Mouse (Mus musculus) liver, postnatal 0 days (tissue): ENCODE measurements around the gene Usp16. TPM values are rescaled to one million over a fixed set of nuclear protein-coding genes. Genes with fewer than 3 reads are reported as not detected.
A peak's percentile ranks its signal among the peaks of the same experiment; 100 is the strongest.
"Not testable (repeated sequence)": the region's sequence is repeated elsewhere in the genome, so short reads cannot be mapped to it uniquely, and the experiment has no call there.

Experiments
- ATAC-seq: fragments of 200-750 bp; cut with Nextera tagmentation; 2 replicates; pipeline ENCODE4 v1.8.0; 2017; ENCODE audit warnings: mild to moderate bottlenecking, moderate library complexity
- DNase-seq: peaks from one replicate; pipeline ENCODE4 v3.0.0-alpha.2; 2016
- H3K27ac ChIP-seq: fragments of 300-500 bp; sonication (generic); 2 replicates; pipeline ENCODE4 v1.5.1; 2014; ENCODE audit warnings: antibody characterized with exemption, moderate library complexity, mild to moderate bottlenecking, low read depth
- H3K27me3 ChIP-seq: fragments of 300-500 bp; sonication (generic); 2 replicates; pipeline ENCODE4 v1.6.1; 2014; ENCODE audit warnings: low read length, control low read depth, mixed read lengths; ENCODE audit not compliant: insufficient read depth
- H3K36me3 ChIP-seq: fragments of 300-500 bp; sonication (generic); replicated peaks from 2 replicates; pipeline ENCODE4 v1.6.1; 2014; ENCODE audit warnings: mild to moderate bottlenecking, control low read depth, low read length, moderate library complexity, mixed read lengths; ENCODE audit not compliant: insufficient read depth
- H3K4me1 ChIP-seq: fragments of 300-500 bp; sonication (generic); 2 replicates; pipeline ENCODE4 v1.6.1; 2014; ENCODE audit warnings: antibody characterized with exemption, mild to moderate bottlenecking, control low read depth; ENCODE audit not compliant: insufficient read depth
- H3K4me2 ChIP-seq: fragments of 300-500 bp; sonication (generic); 2 replicates; pipeline ENCODE4 v1.6.1; 2014; ENCODE audit warnings: low read depth, mild to moderate bottlenecking, low read length, moderate library complexity, mixed read lengths
- H3K4me3 ChIP-seq: fragments of 300-500 bp; sonication (generic); 2 replicates; pipeline ENCODE4 v1.5.1; 2014; ENCODE audit warnings: low read depth, low read length
- H3K9ac ChIP-seq: fragments of 300-500 bp; sonication (generic); replicated peaks from 2 replicates; pipeline ENCODE4 v1.6.1; 2014; ENCODE audit warnings: mild to moderate bottlenecking, moderate library complexity
- H3K9me3 ChIP-seq: fragments of 300-500 bp; sonication (generic); 2 replicates; pipeline ENCODE4 v1.6.1; 2016; ENCODE audit warnings: mild to moderate bottlenecking, control low read depth, low read length, mixed read lengths
- CTCF ChIP-seq: sonication (generic); IDR thresholded peaks from 2 replicates; pipeline ENCODE4 v1.5.1; 2016; ENCODE audit warnings: antibody characterized with exemption, low read depth
- EP300 ChIP-seq: IDR thresholded peaks from 2 replicates; pipeline ENCODE4 v1.6.1; 2016; ENCODE audit warnings: antibody characterized with exemption, low read depth, mild to moderate bottlenecking
- WGBS: fragments of 180-500 bp; shearing (Covaris S2); extraction: QIAGEN DNeasy Blood & Tissue Kit; methylation state at CpG from one replicate; pipeline ENCODE4 v1.1.7; 2014; ENCODE audit not compliant: insufficient replicate concordance; 5-methylcytosine and 5-hydroxymethylcytosine counted together
- polyA plus RNA-seq: library from polyadenylated mRNA; unstranded; fragments of >200 nt; fragmentation: Nextera tagmentation; extraction: Ambion mirVana; gene quantifications from 2 replicates; pipeline ENCODE4 v1.2.1, GENCODE M21; 2015

Usp16 gene
- polyA plus RNA-seq, 1 experiment from 2014 or later, result 23.6 TPM

DNA sequence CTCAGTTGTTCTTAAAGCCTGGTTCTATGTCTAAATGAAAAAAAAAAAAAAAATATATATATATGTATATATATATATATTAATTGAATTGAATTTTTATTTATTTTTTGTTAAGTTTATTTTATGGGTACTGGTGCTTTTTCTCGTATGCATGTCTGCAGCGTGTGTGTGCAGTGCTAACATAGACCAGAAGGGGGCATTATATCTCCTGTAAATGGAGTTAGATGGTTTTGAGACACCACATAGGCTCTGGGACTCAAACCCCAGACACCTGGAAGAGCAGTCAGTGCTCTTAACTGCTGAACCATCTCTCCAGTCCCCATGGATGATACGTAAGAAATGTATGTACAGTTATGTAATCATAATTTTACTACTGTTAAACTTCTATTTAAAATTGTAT, 4.2 kb downstream of the Usp16 start:
- DNase-seq (no peak), ATAC-seq (no peak)
- Histone ChIP-seq H3K4me1 (peaks cover 17% of the 10 kb centered on the region), H3K4me2 (no peak overlapping the region), H3K27ac (no peak overlapping the region), H3K9me3 (no peaks in the 10 kb centered on the region), H3K9ac (no peak overlapping the region), H3K27me3 (no peaks in the 10 kb centered on the region), H3K4me3 (no peak overlapping the region), H3K36me3 (peaks cover 27% of the 10 kb centered on the region)
- TF ChIP-seq CTCF (no peak), EP300 (no peak)
- 92% methylated on average over 3 of the region's 3 CpGs for WGBS

- TF ChIP-seq EP300 (no peak), CTCF (no peak)
- H3K4me1 ChIP-seq, result no peaks in the 10 kb centered on the region
- H3K9me3 ChIP-seq, result no peaks in the 10 kb centered on the region
- DNase-seq, result no peak
- H3K27me3 ChIP-seq, result no peaks in the 10 kb centered on the region
- 88% methylated on average over 4 of the region's 4 CpGs for WGBS
- no peak overlapping the region for H3K27ac ChIP-seq
- peaks cover 57% of the 10 kb centered on the region for H3K36me3 ChIP-seq
- H3K4me2 ChIP-seq, result no peak overlapping the region
- no peak for ATAC-seq
- H3K4me3 ChIP-seq, result no peak overlapping the region
- H3K9ac ChIP-seq, result no peak overlapping the region
Observed at GRCm38 (mm10) chr16:87470579-87470978, 16.1 kb downstream of the Usp16 start.

DNA sequence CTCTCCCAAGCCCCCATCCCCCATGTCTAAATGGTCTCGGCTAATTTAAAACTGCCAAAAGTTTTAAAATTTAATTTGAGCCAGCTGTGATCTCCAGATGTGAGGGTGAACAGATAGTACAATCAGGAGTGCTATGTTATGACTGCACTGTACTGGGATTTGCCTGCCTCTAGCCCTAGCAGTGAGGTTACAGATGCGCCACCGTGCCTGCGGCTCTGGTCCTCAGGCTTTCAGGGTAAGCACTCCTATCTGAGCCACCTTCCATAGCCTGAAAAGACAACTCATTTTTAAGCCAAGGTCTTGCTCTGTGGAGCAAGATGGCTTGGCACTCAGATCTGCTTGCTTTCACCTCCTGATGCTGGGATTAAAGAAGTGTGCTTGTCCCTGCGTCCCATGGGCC, 29.9 kb downstream of the Usp16 start:
- TF ChIP-seq CTCF (no peak), EP300 (no peak)
- H3K4me2 ChIP-seq, result no peak overlapping the region
- no peaks in the 10 kb centered on the region for H3K27me3 ChIP-seq
- peaks cover 80% of the 10 kb centered on the region for H3K36me3 ChIP-seq
- H3K27ac ChIP-seq, result no peak overlapping the region
- no peak overlapping the region for H3K4me3 ChIP-seq
- ATAC-seq (no peak), DNase-seq (no peak)
- no peaks in the 10 kb centered on the region for H3K9me3 ChIP-seq
- no peaks in the 10 kb centered on the region for H3K4me1 ChIP-seq
- WGBS, result 93% methylated on average over 5 of the region's 5 CpGs
- H3K9ac ChIP-seq, result no peak overlapping the region

GRCm38 (mm10) chr16:87486739-87487138, 32.2 kb downstream of the Usp16 start:
- Histone ChIP-seq H3K4me1 (no peaks in the 10 kb centered on the region), H3K36me3 (peaks cover 86% of the 10 kb centered on the region), H3K9me3 (no peaks in the 10 kb centered on the region), H3K4me2 (no peak overlapping the region), H3K27me3 (no peaks in the 10 kb centered on the region), H3K9ac (no peak overlapping the region), H3K27ac (no peak overlapping the region), H3K4me3 (no peak overlapping the region)
- no peak for TF ChIP-seq EP300
- TF ChIP-seq CTCF, result no peak
- ATAC-seq (no peak), DNase-seq (no peak)
- WGBS, result 91% methylated on average over 5 of the region's 5 CpGs

- no peak overlapping the region for H3K4me2 ChIP-seq
- TF ChIP-seq CTCF, result no peak
- TF ChIP-seq EP300, result no peak
Observed at GRCm38 (mm10) chr16:87488605-87489004, 34.1 kb downstream of the Usp16 start.

DNA sequence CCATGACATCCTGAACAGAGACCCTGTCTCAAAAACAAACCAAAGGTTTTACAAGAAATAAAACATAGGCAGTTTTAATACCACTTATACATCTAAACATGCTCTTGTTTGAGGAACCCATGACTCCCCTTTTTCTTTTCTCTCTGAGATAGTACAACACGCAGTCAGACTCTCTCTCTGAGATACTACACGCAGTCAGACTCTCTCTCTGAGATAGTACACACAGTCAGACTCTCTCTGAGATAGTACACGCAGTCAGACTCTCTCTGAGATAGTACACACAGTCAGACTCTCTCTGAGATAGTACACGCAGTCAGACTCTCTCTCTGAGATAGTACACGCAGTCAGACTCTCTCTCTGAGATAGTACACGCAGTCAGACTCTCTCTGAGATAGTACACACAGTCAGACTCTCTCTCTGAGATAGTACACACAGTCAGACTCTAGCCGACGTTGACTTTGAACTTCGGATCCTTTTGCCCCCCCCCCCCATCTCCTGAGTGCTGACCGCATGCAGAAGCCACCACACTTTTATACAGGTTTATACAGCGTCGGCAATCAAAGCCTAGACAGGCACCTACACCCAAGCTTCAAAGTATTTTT, 37.8 kb downstream of the Usp16 start:
- ATAC-seq, H3K4me2 ChIP-seq, H3K9me3 ChIP-seq, H3K27ac ChIP-seq, H3K9ac ChIP-seq, H3K4me3 ChIP-seq, H3K27me3 ChIP-seq, DNase-seq: not testable (repeated sequence)
- WGBS, result 91% methylated on average over 12 of the region's 12 CpGs
- H3K4me1 ChIP-seq, result peaks cover 17% of the 10 kb centered on the region
- H3K36me3 ChIP-seq, result peaks cover 57% of the 10 kb centered on the region

More at GRCm38 (mm10) chr16:87488605-87489004, 34.1 kb downstream of the Usp16 start:
- ATAC-seq (peak; percentile 63), DNase-seq (no peak)
- no peaks in the 10 kb centered on the region for H3K4me1 ChIP-seq
- peaks cover 85% of the 10 kb centered on the region for H3K36me3 ChIP-seq
- no peak overlapping the region for H3K9ac ChIP-seq
- H3K27ac ChIP-seq, result 0 out of 2 replicates have a peak overlapping the region, but pooled peaks have one; percentile 23
- H3K9me3 ChIP-seq, result no peaks in the 10 kb centered on the region
- no peaks in the 10 kb centered on the region for H3K27me3 ChIP-seq
- 53% methylated on average over 2 of the region's 2 CpGs for WGBS
- no peak overlapping the region for H3K4me3 ChIP-seq
